Mouse (Mus musculus) right cerebral cortex, postnatal 10 days (tissue): ENCODE data around the gene Gm8279.
"Not testable (repeated sequence)": the region's sequence is repeated elsewhere in the genome, so short reads cannot be mapped to it uniquely, and the experiment has no call there.

Experiments
- DNase-seq, 2 experiments: peaks; one replicate each; pipeline ENCODE4 v3.0.0; 2021; ENCODE audit warnings: low spot score in 2 of 2

Gene Gm8279

GRCm38 (mm10) chr14:5131219-5131618, at the start of gene Gm8279:
TSS of gene Gm8279 (plus strand) at chr14:5131519.
- not testable (repeated sequence) for DNase-seq

GRCm38 (mm10) chr14:5164235-5164634, 32.9 kb downstream of the Gm8279 start, which contains the start of gene Gm3317:
TSS of gene Gm3317 (plus strand) at chr14:5164535.
- not testable (repeated sequence) for DNase-seq

DNA sequence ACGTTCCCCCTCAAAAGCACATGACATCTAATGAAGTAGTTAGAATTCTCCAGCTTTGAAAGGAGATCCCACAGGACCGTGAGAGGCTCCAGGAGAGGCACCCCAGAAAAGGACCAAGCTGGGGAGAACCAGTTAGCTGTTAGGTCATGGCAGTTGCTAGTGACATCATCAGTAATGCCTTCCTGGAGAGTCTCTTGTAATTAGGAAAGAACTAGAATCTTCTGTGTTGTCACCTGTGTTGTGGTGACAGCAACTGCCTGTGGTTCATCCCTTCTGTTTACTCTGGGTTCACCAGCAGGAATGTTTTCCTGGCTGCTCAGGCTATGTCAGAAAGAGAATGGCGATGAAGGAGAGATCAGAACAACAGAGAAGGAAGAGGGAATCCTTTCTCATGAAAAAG, 54.2 kb downstream of the Gm8279 start, which contains the start of gene Gm8271:
Gene Gm8271, plus strand, starts transcription at position 301 of the 400 bp plus-strand sequence.
- not testable (repeated sequence) for DNase-seq
